Mouse (Mus musculus) MEL (cell line): ENCODE measurements around the gene Slc5a6. TPM values are rescaled to one million over a fixed set of nuclear protein-coding genes. Genes with fewer than 3 reads are reported as not detected.
"Not testable (repeated sequence)": the region's sequence is repeated elsewhere in the genome, so short reads cannot be mapped to it uniquely, and the experiment has no call there.

ENCODE experiments used
- DNase-seq: peaks from one replicate; pipeline ENCODE4 v3.0.0; 2011; ENCODE audit warnings: low read depth, low spot score
- H3K27ac ChIP-seq: 2 replicates; pipeline ENCODE4 v1.5.1; 2012; ENCODE audit warnings: low read depth, mild to moderate bottlenecking, control low read depth, low read length, moderate library complexity; ENCODE audit not compliant: control insufficient read depth
- H3K27me3 ChIP-seq, 2 experiments: fragments of 150-350 bp in 1 of 2; sonication (generic) in 1 of 2; 2 replicates each; pipeline ENCODE4 v1.6.1; 2012; ENCODE audit warnings: low read length in 2 of 2, mild to moderate bottlenecking in 2 of 2, improper control_type of control experiment in 1 of 2, moderate library complexity in 1 of 2; ENCODE audit not compliant: insufficient read depth in 2 of 2, control insufficient read depth in 1 of 2
- H3K36me3 ChIP-seq, 2 experiments: 2 replicates each; pipeline ENCODE4 v1.6.1; 2012 to 2014; ENCODE audit warnings: low read length in 2 of 2, improper control_type of control experiment in 1 of 2, inconsistent platforms in 1 of 2, mild to moderate bottlenecking in 1 of 2; ENCODE audit not compliant: insufficient read depth in 2 of 2, control insufficient read depth in 1 of 2
- H3K4me1 ChIP-seq, 2 experiments: fragments of 150-350 bp in 1 of 2; sonication (generic) in 1 of 2; 2 replicates each; pipeline ENCODE4 v1.6.1; 2012; ENCODE audit warnings: low read length in 2 of 2, improper control_type of control experiment in 1 of 2, mild to moderate bottlenecking in 1 of 2; ENCODE audit not compliant: insufficient read depth in 2 of 2, control insufficient read depth in 1 of 2
- H3K4me3 ChIP-seq, 2 experiments: fragments of 150-350 bp in 1 of 2; sonication (generic) in 1 of 2; 2 replicates each; pipeline ENCODE4 v1.5.1; 2012; ENCODE audit warnings: low read depth in 2 of 2, low read length in 2 of 2, mild to moderate bottlenecking in 2 of 2, moderate library complexity in 2 of 2, control low read depth in 1 of 2, improper control_type of control experiment in 1 of 2; ENCODE audit not compliant: control insufficient read depth in 1 of 2, insufficient read depth in 1 of 2
- H3K79me2 ChIP-seq: 2 replicates; pipeline ENCODE4 v1.6.1; 2012; ENCODE audit warnings: mild to moderate bottlenecking, low read length, moderate library complexity; ENCODE audit not compliant: control insufficient read depth, poor library complexity, insufficient read depth
- H3K9ac ChIP-seq: 2 replicates; pipeline ENCODE4 v1.6.1; 2012; ENCODE audit warnings: low read depth, mild to moderate bottlenecking, control low read depth, low read length, moderate library complexity; ENCODE audit not compliant: control insufficient read depth, poor library complexity, severe bottlenecking
- H3K9me3 ChIP-seq: fragments of 150-350 bp; sonication (generic); replicated peaks from 2 replicates; pipeline ENCODE4 v1.6.1; 2012; ENCODE audit warnings: mild to moderate bottlenecking, low read length, improper control_type of control experiment, moderate library complexity; ENCODE audit not compliant: insufficient read depth
- BHLHE40 ChIP-seq: IDR thresholded peaks from 2 replicates; pipeline ENCODE4 v1.6.1; 2012; ENCODE audit warnings: low read depth, mild to moderate bottlenecking, inconsistent platforms, low read length, improper control_type of control experiment, borderline replicate concordance
- CHD1 ChIP-seq: IDR thresholded peaks from 2 replicates; pipeline ENCODE4 v1.6.1; 2012; ENCODE audit warnings: low read depth, mild to moderate bottlenecking, inconsistent platforms, low read length, improper control_type of control experiment
- CTCF ChIP-seq, 3 experiments: IDR thresholded peaks in 2 of 3; conservative IDR thresholded peaks in 1 of 3; 2 replicates each; pipeline ENCODE4 v1.5.1; 2011 to 2012; ENCODE audit warnings: low read length in 3 of 3, low read depth in 2 of 3, mild to moderate bottlenecking in 2 of 3, improper control_type of control experiment in 1 of 3, inconsistent platforms in 1 of 3, mixed read lengths in 1 of 3, moderate library complexity in 1 of 3; ENCODE audit not compliant: control insufficient read depth in 1 of 3, insufficient read depth in 1 of 3, poor library complexity in 1 of 3, severe bottlenecking in 1 of 3
- E2F4 ChIP-seq: IDR thresholded peaks from 2 replicates; pipeline ENCODE4 v1.6.1; 2011; ENCODE audit warnings: low read depth, low read length, improper control_type of control experiment, borderline replicate concordance
- ETS1 ChIP-seq: IDR thresholded peaks from 2 replicates; pipeline ENCODE4 v1.6.1; 2012; ENCODE audit warnings: low read depth, mild to moderate bottlenecking, inconsistent platforms, low read length, improper control_type of control experiment, moderate library complexity
- GABPA ChIP-seq: IDR thresholded peaks from 2 replicates; pipeline ENCODE4 v1.6.1; 2012; ENCODE audit warnings: low read depth, mild to moderate bottlenecking, inconsistent platforms, low read length, improper control_type of control experiment, moderate library complexity
- GATA1 ChIP-seq: IDR thresholded peaks from 2 replicates; pipeline ENCODE4 v1.6.1; 2011; ENCODE audit warnings: low read depth, low read length, improper control_type of control experiment
- JUND ChIP-seq: IDR thresholded peaks from 2 replicates; pipeline ENCODE4 v1.6.1; 2011; ENCODE audit warnings: low read depth, mild to moderate bottlenecking, improper control_type of control experiment, low read length
- KAT2A ChIP-seq: conservative IDR thresholded peaks from 2 replicates; pipeline ENCODE4 v1.6.1; 2012; ENCODE audit warnings: low read depth, low read length, improper control_type of control experiment, inconsistent platforms
- MAFK ChIP-seq: IDR thresholded peaks from 2 replicates; pipeline ENCODE4 v1.6.1; 2011; ENCODE audit warnings: low read depth, mild to moderate bottlenecking, low read length, improper control_type of control experiment, borderline replicate concordance
- MAX ChIP-seq: IDR thresholded peaks from 2 replicates; pipeline ENCODE4 v1.6.1; 2011; ENCODE audit warnings: low read length, improper control_type of control experiment
- MEF2A ChIP-seq: IDR thresholded peaks from 2 replicates; pipeline ENCODE4 v1.6.1; 2014; ENCODE audit warnings: low read depth, mild to moderate bottlenecking, inconsistent platforms, low read length, improper control_type of control experiment; ENCODE audit not compliant: poor library complexity, insufficient replicate concordance, severe bottlenecking; ENCODE audit errors: extremely low read depth
- MXI1 ChIP-seq: IDR thresholded peaks from 2 replicates; pipeline ENCODE4 v1.6.1; 2011; ENCODE audit warnings: mild to moderate bottlenecking, low read depth, low read length, improper control_type of control experiment
- MYC ChIP-seq: IDR thresholded peaks from 2 replicates; pipeline ENCODE4 v1.6.1; 2011; ENCODE audit warnings: low read depth, mild to moderate bottlenecking, low read length, improper control_type of control experiment, moderate library complexity
- NELFE ChIP-seq: IDR thresholded peaks from 2 replicates; pipeline ENCODE4 v1.6.1; 2011; ENCODE audit warnings: low read depth, low read length, improper control_type of control experiment
- POLR2A ChIP-seq, 2 experiments: IDR thresholded peaks; 2 replicates each; pipeline ENCODE4 v1.6.1; 2011 to 2012; ENCODE audit warnings: low read length in 2 of 2, mild to moderate bottlenecking in 2 of 2, control low read depth in 1 of 2, improper control_type of control experiment in 1 of 2, low read depth in 1 of 2, moderate library complexity in 1 of 2; ENCODE audit not compliant: control insufficient read depth in 1 of 2, insufficient read depth in 1 of 2, poor library complexity in 1 of 2
- POLR2AphosphoS2 ChIP-seq: IDR thresholded peaks from 2 replicates; pipeline ENCODE4 v1.6.1; 2011; ENCODE audit warnings: low read length, improper control_type of control experiment
- RCOR1 ChIP-seq: IDR thresholded peaks from 2 replicates; pipeline ENCODE4 v1.6.1; 2012; ENCODE audit warnings: low read depth, mild to moderate bottlenecking, inconsistent platforms, low read length, improper control_type of control experiment
- SIN3A ChIP-seq: IDR thresholded peaks from 2 replicates; pipeline ENCODE4 v1.6.1; 2012; ENCODE audit warnings: low read length, improper control_type of control experiment, inconsistent platforms
- SMC3 ChIP-seq: IDR thresholded peaks from 2 replicates; pipeline ENCODE4 v1.6.1; 2011; ENCODE audit warnings: low read depth, low read length, improper control_type of control experiment
- TAL1 ChIP-seq: IDR thresholded peaks from 2 replicates; pipeline ENCODE4 v1.6.1; 2012; ENCODE audit warnings: mild to moderate bottlenecking, inconsistent platforms, low read length, moderate library complexity, mixed read lengths
- TBP ChIP-seq: IDR thresholded peaks from 2 replicates; pipeline ENCODE4 v1.8.0; 2011; ENCODE audit warnings: low read depth, low read length, improper control_type of control experiment
- USF1 ChIP-seq: IDR thresholded peaks from 2 replicates; pipeline ENCODE4 v1.6.1; 2014; ENCODE audit warnings: low read depth, mild to moderate bottlenecking, inconsistent platforms, low read length, improper control_type of control experiment, moderate library complexity
- USF2 ChIP-seq, 2 experiments: IDR thresholded peaks; 2 replicates each; pipeline ENCODE4 v1.6.1; 2011 to 2012; ENCODE audit warnings: improper control_type of control experiment in 2 of 2, low read length in 2 of 2, borderline replicate concordance in 1 of 2, inconsistent platforms in 1 of 2, low read depth in 1 of 2, mild to moderate bottlenecking in 1 of 2; ENCODE audit not compliant: insufficient read depth in 1 of 2
- ZC3H11A ChIP-seq: IDR thresholded peaks from 2 replicates; pipeline ENCODE4 v1.6.1; 2012; ENCODE audit warnings: low read depth, mild to moderate bottlenecking, inconsistent platforms, low read length, improper control_type of control experiment
- ZMIZ1 ChIP-seq: IDR thresholded peaks from 2 replicates; pipeline ENCODE4 v1.6.1; 2012; ENCODE audit warnings: low read depth, mild to moderate bottlenecking, inconsistent platforms, low read length, improper control_type of control experiment, moderate library complexity
- ZNF384 ChIP-seq: IDR thresholded peaks from 2 replicates; pipeline ENCODE4 v1.6.1; 2012; ENCODE audit warnings: low read depth, mild to moderate bottlenecking, inconsistent platforms, low read length, improper control_type of control experiment
- polyA plus RNA-seq, 2 experiments: library from polyadenylated mRNA; stranded (reverse) in 1 of 2; unstranded in 1 of 2; fragments of >175 nt in 1 of 2; fragments of >200 nt in 1 of 2; gene quantifications; 2 replicates each; pipeline versions ENCODE4 v1.2.1 to v1.2.4; 2012; ENCODE audit warnings: low replicate concordance in 2 of 2, low read depth in 1 of 2; ENCODE audit not compliant: insufficient read length in 2 of 2, insufficient read depth in 1 of 2, missing spikeins in 1 of 2
- total RNA-seq: library from RNA; depleted of rRNA; stranded (reverse); fragments of 300-350 nt; gene quantifications from 2 replicates; pipeline ENCODE4 v1.2.3, GENCODE M21; 2012

The Slc5a6 gene
- total and polyA plus RNA-seq, 3 experiments = 34.5 to 41.7 TPM; not detected in 1

DNA sequence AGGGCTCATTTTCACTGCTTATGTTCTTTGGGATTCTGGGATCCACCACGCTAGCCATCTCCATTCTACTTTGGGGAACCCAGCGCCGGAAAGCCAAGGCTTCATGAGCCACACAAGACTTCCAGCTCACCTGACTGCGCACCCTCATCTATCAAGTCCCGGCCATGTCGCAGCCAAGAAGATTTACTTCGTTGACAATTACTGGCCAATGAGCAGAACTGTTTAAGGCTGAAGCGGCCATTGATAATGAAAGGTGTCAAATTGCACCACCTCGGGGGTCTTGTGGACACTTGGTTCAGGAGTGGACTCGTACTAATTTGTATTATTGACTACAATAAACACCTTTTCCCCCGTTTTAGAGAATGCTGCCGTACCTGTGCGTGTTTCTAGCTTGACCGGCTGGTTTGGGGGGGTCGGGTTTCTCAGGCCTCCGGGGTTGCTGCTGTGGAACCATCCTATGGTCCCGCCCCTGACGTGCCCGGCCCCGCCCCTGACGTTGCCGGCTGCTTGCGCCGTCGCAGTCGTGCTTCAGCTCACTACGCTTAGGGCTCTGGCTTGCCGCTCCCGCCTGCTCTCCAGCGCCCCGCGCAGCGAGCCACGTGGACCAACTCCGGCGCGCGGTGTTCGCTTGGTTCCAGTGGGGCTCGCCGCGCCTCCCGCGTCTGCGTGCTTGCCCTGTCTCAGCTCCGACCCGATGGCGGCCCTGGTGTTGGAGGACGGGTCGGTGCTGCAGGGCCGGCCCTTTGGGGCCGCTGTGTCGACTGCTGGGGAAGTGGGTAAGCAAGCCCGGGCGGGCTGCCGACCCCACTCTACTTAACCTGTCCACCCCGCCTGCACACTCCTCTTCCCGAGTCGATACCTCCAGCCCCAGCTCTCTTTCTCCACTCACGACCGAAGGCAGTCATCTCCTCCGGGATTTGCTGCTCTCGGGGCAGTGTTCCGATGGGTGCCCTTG, 5.8 kb upstream of the Slc5a6 start, which contains the start of gene Cad (continued):
- TF ChIP-seq SIN3A (peak; percentile 83), MAFK (no peak), GABPA (no peak), CHD1 (no peak), BHLHE40 (no peak)

GRCm38 (mm10) chr5:31053728-31054127, 5.0 kb upstream of the Slc5a6 start:
- Histone ChIP-seq H3K79me2 (peaks cover 31% of the 10 kb centered on the region), H3K36me3 (peaks cover 12 to 22% of the 10 kb centered on the region in 2 experiments), H3K4me1 (peaks cover 5 to 16% of the 10 kb centered on the region in 2 experiments), H3K9ac (peak overlapping the region; percentile 75), H3K4me3 (peak overlapping the region; percentile 92 to 93)
- TF ChIP-seq RCOR1 (0 out of 2 replicates have a peak, but pooled peaks have one; percentile 26), ZNF384 (peak; percentile 79)
- not testable (repeated sequence) for DNase-seq, H3K27ac ChIP-seq, H3K27me3 ChIP-seq, H3K9me3 ChIP-seq

- Histone ChIP-seq H3K36me3 (peaks cover 0 to 14% of the 10 kb centered on the region in 2 experiments; a peak in 2 of 4 replicates), H3K9ac (no peak overlapping the region), H3K4me3 (no peak overlapping the region), H3K27me3 (no peaks in the 10 kb centered on the region), H3K4me1 (peaks cover 3 to 15% of the 10 kb centered on the region in 2 experiments), H3K27ac (no peak overlapping the region), H3K79me2 (peaks cover 14% of the 10 kb centered on the region), H3K9me3 (no peaks in the 10 kb centered on the region)
- DNase-seq = peak; percentile 44
- TF ChIP-seq MYC (peak; percentile 87; the same call in 1 of the 2 replicates), E2F4 (no peak), USF2 (IDR thresholded peaks at IDR 0.05; ENCODE audit: borderline replicate concordance in 1 of 2, insufficient read depth in 1 of 2, low read depth in 1 of 2, low read length in 2 of 2) (no peak), ETS1 (no peak), POLR2AphosphoS2 (no peak), CTCF (IDR thresholded peaks at IDR 0.05 in 2 of 3, conservative IDR thresholded peaks at IDR 0.05 in 1 of 3; ENCODE audit: control insufficient read depth in 1 of 3, insufficient read depth in 1 of 3, low read depth in 2 of 3, low read length in 3 of 3, poor library complexity in 1 of 3, severe bottlenecking in 1 of 3) (peak in 1 of 3 experiments; percentile 33; a peak in 1 of 6 replicates), MAX (0 out of 2 replicates have a peak, but pooled peaks have one; percentile 38), USF1 (no peak), GATA1 (no peak), MXI1 (no peak; the same call in 1 of the 2 replicates), ZMIZ1 (no peak), POLR2A (IDR thresholded peaks at IDR 0.05; ENCODE audit: control insufficient read depth in 1 of 2, insufficient read depth in 1 of 2, low read depth in 1 of 2, low read length in 2 of 2, poor library complexity in 1 of 2) (no peak), NELFE (no peak), SMC3 (no peak), TAL1 (no peak), SIN3A (peak; percentile 48), JUND (no peak), BHLHE40 (no peak), TBP (no peak), MEF2A (no peak), KAT2A (no peak), GABPA (no peak), ZC3H11A (peak; percentile 13; the same call in 1 of the 2 replicates)
Measured at GRCm38 (mm10) chr5:31050427-31050826, 1.7 kb upstream of the Slc5a6 start.
